8 mouse cellular contexts compared by ENCODE assay signal in genomic region chr6:31215661-31216060, GRCm38 (mm10).
A peak's percentile ranks its signal among the peaks of the same experiment; 100 is the strongest.
DNase-seq lines count a peak whose midpoint lies in the region; ATAC-seq and TF ChIP-seq lines count a peak whose summit lies in the region.

No protein-coding gene starts in this region.

- no peak for ATAC-seq in embryonic facial prominence, embryonic 13.5 days (ENCODE audit: insufficient number of reproducible peaks, insufficient read depth, low FRiP score, low TSS enrichment, low read depth)
- ATAC-seq in intestine, embryonic 14.5 days (replicated peaks; ENCODE audit: low FRiP score, low TSS enrichment, low read depth), result no peak
- no peak for ATAC-seq in neural tube, embryonic 13.5 days (ENCODE audit: low read depth)

- WGBS in lung, adult 2 months, result 57% methylated on average over 8 of the region's 8 CpGs
- 64% methylated on average over 8 of the region's 8 CpGs for WGBS in embryonic facial prominence, embryonic 13.5 days
- 79% methylated on average over 8 of the region's 8 CpGs for WGBS in intestine, embryonic 14.5 days
- WGBS in neural tube, embryonic 13.5 days, result 71% methylated on average over 8 of the region's 8 CpGs

- peak overlapping the region; percentile 95 for H3K4me3 ChIP-seq in lung, adult 2 months (replicated peaks; ENCODE audit: extremely low read depth, low read depth, low read length)
- peak overlapping the region; percentile 72 for H3K4me3 ChIP-seq in embryonic facial prominence, embryonic 13.5 days
- H3K4me3 ChIP-seq in intestine, embryonic 14.5 days (ENCODE audit: low read depth, low read length), result peak overlapping the region; percentile 70
- H3K4me3 ChIP-seq in neural tube, embryonic 13.5 days, result peak overlapping the region; percentile 78

- no peak for TF ChIP-seq CTCF in lung, adult 2 months (IDR thresholded peaks at IDR 0.05; ENCODE audit: insufficient read depth, low read length)

- no peak for DNase-seq in lung, adult 2 months
- DNase-seq in lung, postnatal 4 days, result no peak
- DNase-seq in intestine, embryonic 14.5 days (ENCODE audit: low spot score), result no peak
- no peak for DNase-seq in urinary bladder, postnatal 10 days (ENCODE audit: low spot score)
- no peak for DNase-seq in urinary bladder, adult 18-20 months (ENCODE audit: low spot score in 2 of 2)
- no peak for DNase-seq in retina, postnatal 1 day

- no peaks in the 10 kb centered on the region for H3K9me3 ChIP-seq in embryonic facial prominence, embryonic 13.5 days
- H3K9me3 ChIP-seq in intestine, embryonic 14.5 days (ENCODE audit: control insufficient read depth, low read length), result no peaks in the 10 kb centered on the region
- no peaks in the 10 kb centered on the region for H3K9me3 ChIP-seq in neural tube, embryonic 13.5 days

- H3K9ac ChIP-seq in embryonic facial prominence, embryonic 13.5 days, result no peak overlapping the region
- H3K9ac ChIP-seq in intestine, embryonic 14.5 days (ENCODE audit: low read length), result no peak overlapping the region
- H3K9ac ChIP-seq in neural tube, embryonic 13.5 days, result no peak overlapping the region

- peaks cover 65% of the 10 kb centered on the region for H3K27me3 ChIP-seq in embryonic facial prominence, embryonic 13.5 days
- H3K27me3 ChIP-seq in intestine, embryonic 14.5 days (replicated peaks; ENCODE audit: control insufficient read depth, insufficient read depth, low read length), result peaks cover 63% of the 10 kb centered on the region
- H3K27me3 ChIP-seq in neural tube, embryonic 13.5 days, result peaks cover 65% of the 10 kb centered on the region

- peaks cover 17% of the 10 kb centered on the region for H3K4me1 ChIP-seq in lung, adult 2 months (ENCODE audit: control insufficient read depth, insufficient read depth, low read length)
- H3K4me1 ChIP-seq in embryonic facial prominence, embryonic 13.5 days, result peaks cover 32% of the 10 kb centered on the region
- peaks cover 18% of the 10 kb centered on the region for H3K4me1 ChIP-seq in intestine, embryonic 14.5 days (replicated peaks; ENCODE audit: control insufficient read depth, insufficient read depth, low read length)
- H3K4me1 ChIP-seq in neural tube, embryonic 13.5 days (replicated peaks), result peaks cover 39% of the 10 kb centered on the region

- no peak for TF ChIP-seq POLR2A in lung, adult 2 months (IDR thresholded peaks at IDR 0.05; ENCODE audit: borderline replicate concordance, extremely low read depth, low read depth, low read length)

- no peaks in the 10 kb centered on the region for H3K36me3 ChIP-seq in embryonic facial prominence, embryonic 13.5 days
- H3K36me3 ChIP-seq in intestine, embryonic 14.5 days (ENCODE audit: control insufficient read depth, insufficient read depth, low read length), result no peaks in the 10 kb centered on the region
- no peaks in the 10 kb centered on the region for H3K36me3 ChIP-seq in neural tube, embryonic 13.5 days

- peak overlapping the region; percentile 100 for H3K4me2 ChIP-seq in embryonic facial prominence, embryonic 13.5 days
- peak overlapping the region; percentile 100 for H3K4me2 ChIP-seq in intestine, embryonic 14.5 days (ENCODE audit: low read length)
- peak overlapping the region; percentile 99 for H3K4me2 ChIP-seq in neural tube, embryonic 13.5 days

- no peak overlapping the region for H3K27ac ChIP-seq in embryonic facial prominence, embryonic 13.5 days
- H3K27ac ChIP-seq in intestine, embryonic 14.5 days (ENCODE audit: low read depth), result no peak overlapping the region
- H3K27ac ChIP-seq in neural tube, embryonic 13.5 days (replicated peaks), result no peak overlapping the region
